Mouse (Mus musculus) erythroblast, adult 5-6 weeks (primary cell): Measurements from ENCODE around the gene Mrps17. TPM values are rescaled to one million over a fixed set of nuclear protein-coding genes. Genes with fewer than 3 reads are reported as not detected.
A peak's percentile ranks its signal among the peaks of the same experiment; 100 is the strongest.

Experiments
- ATAC-seq: replicated peaks from 2 replicates; pipeline ENCODE4 v1.8.0; 2016; ENCODE audit warnings: moderate number of reproducible peaks, mild to moderate bottlenecking, moderate TSS enrichment, inconsistent platforms; ENCODE audit not compliant: poor library complexity, low FRiP score, severe bottlenecking
- total RNA-seq, 2 experiments: library from RNA; stranded (forward) in 1 of 2; stranded (reverse) in 1 of 2; fragments of 150-400 nt in 1 of 2; fragments of 200-764, 138-1000 nt in 1 of 2; gene quantifications; 2 replicates each; pipeline versions ENCODE4 v1.2.3 to v1.2.4; 2015 to 2017; ENCODE audit warnings: low replicate concordance in 2 of 2

Gene Mrps17
- total RNA-seq, 2 experiments from 2014 or later = 17.0 to 70.1 TPM

GRCm38 (mm10) chr5:129731021-129731420, 15.7 kb downstream of the Mrps17 start:
- no peak for ATAC-seq

GRCm38 (mm10) chr5:129740976-129741375, 25.7 kb downstream of the Mrps17 start:
- peak; percentile 63; the same call in 1 of the 2 replicates for ATAC-seq

- no peak for ATAC-seq
Observed at GRCm38 (mm10) chr5:129742903-129743488, 27.7 kb downstream of the Mrps17 start.

- no peak for ATAC-seq
Observed at GRCm38 (mm10) chr5:129744050-129744449, 28.8 kb downstream of the Mrps17 start.

- no peak for ATAC-seq
Observed at GRCm38 (mm10) chr5:129756886-129757285, 41.6 kb downstream of the Mrps17 start.

GRCm38 (mm10) chr5:129759929-129760480, 44.7 kb downstream of the Mrps17 start:
- no peak for ATAC-seq

- ATAC-seq = no peak
Observed at GRCm38 (mm10) chr5:129761865-129762540, 46.7 kb downstream of the Mrps17 start.

- ATAC-seq = no peak
Observed at GRCm38 (mm10) chr5:129770443-129771355, 55.4 kb downstream of the Mrps17 start.

Other genes starting within 250 kb of the Mrps17 start
- gene Sfswap, start 214.3 kb upstream of the Mrps17 start, total RNA-seq (2015; ENCODE audit: low replicate concordance) = 27.3 and 38.5 TPM in 2 replicates
- gene Sfswap, start 214.3 kb upstream of the Mrps17 start, total RNA-seq (2017; ENCODE audit: low replicate concordance) = 62.3 and 91.0 TPM in 2 replicates
- 0.63 TPM in 1 of 2 replicates, not detected in the other for gene Mmp17, start 131.3 kb upstream of the Mrps17 start, total RNA-seq (2015; ENCODE audit: low replicate concordance)
- 0.43 TPM in 1 of 2 replicates, not detected in the other for gene Mmp17, start 131.3 kb upstream of the Mrps17 start, total RNA-seq (2017; ENCODE audit: low replicate concordance)
- 2.7 and 3.7 TPM in 2 replicates for gene Zfp11, start 45.4 kb upstream of the Mrps17 start, total RNA-seq (2015; ENCODE audit: low replicate concordance)
- gene Zfp11, start 45.4 kb upstream of the Mrps17 start, total RNA-seq (2017; ENCODE audit: low replicate concordance) = 0.28 and 1.5 TPM in 2 replicates
- gene Sept14, start 7.0 kb upstream of the Mrps17 start, total RNA-seq (2015; ENCODE audit: low replicate concordance) = not detected in 2 replicates
- gene Sept14, start 7.0 kb upstream of the Mrps17 start, total RNA-seq (2017; ENCODE audit: low replicate concordance) = not detected in 2 replicates
- gene Nipsnap2, start 9.6 kb downstream of the Mrps17 start, total RNA-seq (2015; ENCODE audit: low replicate concordance) = 7.9 and 12.3 TPM in 2 replicates
- gene Nipsnap2, start 9.6 kb downstream of the Mrps17 start, total RNA-seq (2017; ENCODE audit: low replicate concordance) = 5.4 and 9.5 TPM in 2 replicates
- gene Psph, start 72.0 kb downstream of the Mrps17 start, total RNA-seq (2015; ENCODE audit: low replicate concordance) = 8.5 and 9.2 TPM in 2 replicates
- gene Psph, start 72.0 kb downstream of the Mrps17 start, total RNA-seq (2017; ENCODE audit: low replicate concordance) = 4.6 and 6.2 TPM in 2 replicates
- 0.96 and 1.7 TPM in 2 replicates for gene Sumf2, start 131.5 kb downstream of the Mrps17 start, total RNA-seq (2015; ENCODE audit: low replicate concordance)
- gene Sumf2, start 131.5 kb downstream of the Mrps17 start, total RNA-seq (2017; ENCODE audit: low replicate concordance) = 3.6 and 5.4 TPM in 2 replicates
- gene Chchd2, start 172.0 kb downstream of the Mrps17 start, total RNA-seq (2015; ENCODE audit: low replicate concordance) = 105 and 122 TPM in 2 replicates
- gene Chchd2, start 172.0 kb downstream of the Mrps17 start, total RNA-seq (2017; ENCODE audit: low replicate concordance) = 41.2 and 119 TPM in 2 replicates
- 1.3 TPM in 1 of 2 replicates, not detected in the other for gene Zbed5, start 180.2 kb downstream of the Mrps17 start, total RNA-seq (2015; ENCODE audit: low replicate concordance)
- 0.68 TPM in 1 of 2 replicates, not detected in the other for gene Zbed5, start 180.2 kb downstream of the Mrps17 start, total RNA-seq (2017; ENCODE audit: low replicate concordance)
- gene Phkg1, start 183.1 kb downstream of the Mrps17 start, total RNA-seq (2015; ENCODE audit: low replicate concordance) = not detected in 2 replicates
- not detected in 2 replicates for gene Phkg1, start 183.1 kb downstream of the Mrps17 start, total RNA-seq (2017; ENCODE audit: low replicate concordance)
- not detected in 2 replicates for gene Nupr1l, start 193.0 kb downstream of the Mrps17 start, total RNA-seq (2015; ENCODE audit: low replicate concordance)
- not detected in 2 replicates for gene Nupr1l, start 193.0 kb downstream of the Mrps17 start, total RNA-seq (2017; ENCODE audit: low replicate concordance)
- 39.8 and 49.3 TPM in 2 replicates for gene Vkorc1l1, start 226.5 kb downstream of the Mrps17 start, total RNA-seq (2015; ENCODE audit: low replicate concordance)
- gene Vkorc1l1, start 226.5 kb downstream of the Mrps17 start, total RNA-seq (2017; ENCODE audit: low replicate concordance) = 27.2 and 30.7 TPM in 2 replicates